8 mouse cellular contexts compared by ENCODE assay signal in genomic region chr17:31563632-31564014, GRCm38 (mm10). TPM values are rescaled to one million over a fixed set of nuclear protein-coding genes. Genes with fewer than 3 reads are reported as not detected.
A peak's percentile ranks its signal among the peaks of the same experiment; 100 is the strongest.
DNase-seq lines count a peak whose midpoint lies in the region; ATAC-seq and TF ChIP-seq lines count a peak whose summit lies in the region.

No protein-coding gene starts in this region.

- peak overlapping the region; percentile 62 for H3K4me2 ChIP-seq in embryonic facial prominence, embryonic 13.5 days

- peaks cover 28% of the 10 kb centered on the region for H3K79me3 ChIP-seq in C2C12 (ENCODE audit: low read depth)

- H3K9ac ChIP-seq in embryonic facial prominence, embryonic 13.5 days = peak overlapping the region; percentile 72

- peak; percentile 35 for DNase-seq in R1 (ENCODE audit: low read depth, low spot score)
- peak; percentile 52 to 65 for DNase-seq in heart, postnatal 36 days
- DNase-seq in layer of hippocampus, postnatal 25 days (ENCODE audit: extremely low spot score in 1 of 2, low spot score in 1 of 2) = peak; percentile 32 to 37
- peak; percentile 35 for DNase-seq in lung, postnatal 36 days
- peak; percentile 8 to 31 for DNase-seq in spleen, postnatal 14 days (ENCODE audit: low spot score in 2 of 2)

- peak overlapping the region; percentile 92 for H3K27ac ChIP-seq in embryonic facial prominence, embryonic 13.5 days

- peaks cover 31% of the 10 kb centered on the region for H3K4me1 ChIP-seq in embryonic facial prominence, embryonic 13.5 days

- peaks cover 4% of the 10 kb centered on the region for H3K36me3 ChIP-seq in C2C12 (ENCODE audit: control insufficient read depth, insufficient read depth)
- no peaks in the 10 kb centered on the region for H3K36me3 ChIP-seq in embryonic facial prominence, embryonic 13.5 days

- 16% methylated on average over 12 of the region's 12 CpGs for WGBS in embryonic facial prominence, embryonic 13.5 days

- peak overlapping the region; percentile 67 for H3ac ChIP-seq in C2C12 (ENCODE audit: control insufficient read depth, insufficient read length, low read depth)

- TF ChIP-seq CTCF in C2C12 (IDR thresholded peaks at IDR 0.05; ENCODE audit: control insufficient read depth, insufficient read depth, insufficient read length) = no peak

- no peaks in the 10 kb centered on the region for H3K9me3 ChIP-seq in embryonic facial prominence, embryonic 13.5 days

- no peaks in the 10 kb centered on the region for H3K27me3 ChIP-seq in C2C12 (ENCODE audit: control insufficient read depth, insufficient read depth, insufficient read length)
- H3K27me3 ChIP-seq in embryonic facial prominence, embryonic 13.5 days = no peaks in the 10 kb centered on the region

- no peak for ATAC-seq in embryonic facial prominence, embryonic 13.5 days (ENCODE audit: insufficient number of reproducible peaks, insufficient read depth, low FRiP score, low TSS enrichment, low read depth)
- no peak for ATAC-seq in inflammation-experienced regulatory T-cells, adult 6 months

- intact Hi-C loops in heart, postnatal 36 days (cut with DNase I) = loop anchor here (2.0 kb wide), 2 partner anchors 43 to 51 kb away; partner anchors contain the start of gene Ndufv3

- peaks cover 34% of the 10 kb centered on the region for H3K79me2 ChIP-seq in C2C12 (ENCODE audit: control insufficient read depth, insufficient read depth)

- peak overlapping the region; percentile 34 for H3K4me3 ChIP-seq in C2C12 (ENCODE audit: insufficient read depth, poor library complexity, severe bottlenecking)
- H3K4me3 ChIP-seq in embryonic facial prominence, embryonic 13.5 days = peak overlapping the region; percentile 43

TF ChIP-seq in C2C12, 6 proteins besides CTCF, POLR2A, EP300 and RAD21:
- TF ChIP-seq CEBPB (IDR thresholded peaks at IDR 0.05; ENCODE audit: low read depth) (no peak), MAX (IDR thresholded peaks at IDR 0.05) (no peak), MYOD1 (IDR thresholded peaks at IDR 0.05; ENCODE audit: control insufficient read depth, insufficient read length, low read depth) (no peak), FOSL1 (IDR thresholded peaks at IDR 0.05; ENCODE audit: insufficient read depth, low read length, poor library complexity, severe bottlenecking) (no peak), USF1 (IDR thresholded peaks at IDR 0.05; ENCODE audit: low read depth) (no peak), MYOG (IDR thresholded peaks at IDR 0.05; ENCODE audit: control insufficient read depth, extremely low read depth, insufficient read length) (no peak)

RNA-seq across cellular contexts. Expression of gene Pknox1, which starts 0.9 kb away (rescaled TPM):
- 13.6 TPM for polyA plus RNA-seq in C2C12 (2012; fragmentation: generic; extraction: Trizol)
- polyA plus RNA-seq in embryonic facial prominence, embryonic 13.5 days (2015; fragmentation: Nextera tagmentation; extraction: Ambion mirVana) = 26.5 and 27.8 TPM in 2 replicates
- 1 to 10 TPM; 9.4 to 10.0 TPM for total RNA-seq in heart, postnatal 36 days (2021)
- 10 to 100 TPM; 13.0 to 15.8 TPM for total RNA-seq in layer of hippocampus, postnatal 25 days (2021)
- 10 to 100 TPM; 42.0 to 53.1 (median 44.8) TPM for polyA plus RNA-seq in inflammation-experienced regulatory T-cells, adult 6 months (2017; shearing (Covaris generic))

RNA-seq across cellular contexts. Expression of gene Ndufv3, which starts 43.7 kb away (rescaled TPM):
- 178 TPM for polyA plus RNA-seq in C2C12 (2012; fragmentation: generic; extraction: Trizol)
- 237 and 238 TPM in 2 replicates for polyA plus RNA-seq in embryonic facial prominence, embryonic 13.5 days (2015; fragmentation: Nextera tagmentation; extraction: Ambion mirVana)
- 1,000 to 10,000 TPM; 1,294 to 1,573 TPM for total RNA-seq in heart, postnatal 36 days (2021)
- 100 to 1,000 TPM; 268 to 278 TPM for total RNA-seq in layer of hippocampus, postnatal 25 days (2021)
- polyA plus RNA-seq in inflammation-experienced regulatory T-cells, adult 6 months (2017; shearing (Covaris generic)) = 100 to 1,000 TPM; 229 to 248 (median 246) TPM

RNA-seq across cellular contexts. Expression of gene Wdr4, which starts 43.8 kb away (rescaled TPM):
- 48.5 TPM for polyA plus RNA-seq in C2C12 (2012; fragmentation: generic; extraction: Trizol)
- polyA plus RNA-seq in embryonic facial prominence, embryonic 13.5 days (2015; fragmentation: Nextera tagmentation; extraction: Ambion mirVana) = 35.7 and 39.0 TPM in 2 replicates
- total RNA-seq in heart, postnatal 36 days (2021) = 1 to 10 TPM; 7.0 to 8.1 TPM
- total RNA-seq in layer of hippocampus, postnatal 25 days (2021) = 10 to 100 TPM; 23.8 to 25.6 TPM
- 10 to 100 TPM; 11.4 to 17.7 (median 17.7) TPM for polyA plus RNA-seq in inflammation-experienced regulatory T-cells, adult 6 months (2017; shearing (Covaris generic))
